Mouse (Mus musculus) brain, embryonic 14.5 days (tissue): ENCODE measurements around the gene Grcc10.

Source experiments
- CTCF ChIP-seq: fragments of 200-500 bp; IDR thresholded peaks from 2 replicates; pipeline ENCODE4 v1.5.1; 2012; ENCODE audit warnings: inconsistent platforms, mild to moderate bottlenecking, moderate library complexity, borderline replicate concordance; ENCODE audit not compliant: insufficient read depth, insufficient read length; ENCODE audit errors: extremely low read depth
- POLR2A ChIP-seq: fragments of 200-500 bp; IDR thresholded peaks from 2 replicates; pipeline ENCODE4 v1.6.1; 2012; ENCODE audit warnings: mild to moderate bottlenecking, inconsistent platforms, borderline replicate concordance; ENCODE audit not compliant: poor library complexity, insufficient read depth, insufficient read length, severe bottlenecking; ENCODE audit errors: extremely low read depth

DNA sequence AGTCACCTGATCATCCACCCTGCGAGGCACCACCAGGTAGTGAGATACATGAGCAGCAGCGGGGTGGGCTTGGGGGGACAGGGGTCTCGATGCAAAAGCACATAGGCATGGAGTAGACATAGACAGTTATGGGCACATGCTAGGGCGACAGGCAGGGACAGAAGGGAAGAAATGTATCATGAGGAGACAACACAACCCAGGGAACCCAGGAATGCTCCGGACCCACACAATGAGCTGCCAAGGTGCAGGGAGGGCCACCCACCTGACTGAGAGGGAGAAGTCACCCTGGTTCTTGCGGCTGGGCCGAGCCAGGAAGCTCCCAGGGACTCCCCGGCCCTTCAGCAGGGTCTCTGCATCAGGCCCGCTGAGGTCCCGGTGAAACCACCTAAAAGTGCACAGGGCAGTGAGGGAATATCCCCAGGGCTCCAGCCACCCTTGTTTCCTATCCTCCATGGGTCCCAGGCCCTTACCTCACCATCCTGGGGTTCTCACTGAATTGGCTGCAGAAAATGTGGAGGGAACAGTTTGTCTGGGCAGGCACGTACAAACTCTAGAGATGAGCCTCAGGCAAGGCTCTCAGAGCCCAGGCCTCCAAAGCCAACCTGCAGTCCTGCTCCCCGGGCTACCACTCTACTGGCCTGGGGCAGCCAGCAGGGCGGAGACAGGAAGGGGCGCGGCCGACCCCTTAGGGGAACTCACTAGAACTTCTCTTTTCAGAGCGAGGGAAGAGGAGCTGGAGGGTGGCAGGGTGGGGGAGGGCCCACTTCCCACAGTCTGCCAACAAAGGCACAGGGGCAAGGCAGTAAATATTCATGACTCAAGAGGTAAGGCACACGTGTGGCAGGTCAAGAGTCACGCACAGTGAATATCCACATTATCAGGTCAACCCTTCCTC is 8.5 kb downstream of the Grcc10 start:
- TF ChIP-seq POLR2A (no peak), CTCF (no peak)
